Mouse (Mus musculus) brain, embryonic 14.5 days (tissue): ENCODE data around the gene Shld2.
"Not testable (repeated sequence)": the region's sequence is repeated elsewhere in the genome, so short reads cannot be mapped to it uniquely, and the experiment has no call there.

Experiments
- CTCF ChIP-seq: fragments of 200-500 bp; IDR thresholded peaks from 2 replicates; pipeline ENCODE4 v1.5.1; 2012; ENCODE audit warnings: inconsistent platforms, mild to moderate bottlenecking, moderate library complexity, borderline replicate concordance; ENCODE audit not compliant: insufficient read depth, insufficient read length; ENCODE audit errors: extremely low read depth
- POLR2A ChIP-seq: fragments of 200-500 bp; IDR thresholded peaks from 2 replicates; pipeline ENCODE4 v1.6.1; 2012; ENCODE audit warnings: mild to moderate bottlenecking, inconsistent platforms, borderline replicate concordance; ENCODE audit not compliant: poor library complexity, insufficient read depth, insufficient read length, severe bottlenecking; ENCODE audit errors: extremely low read depth

GRCm38 (mm10) chr14:34314383-34314782 is 4.1 kb upstream of the Shld2 start:
- TF ChIP-seq CTCF, POLR2A: not testable (repeated sequence)
